Mouse (Mus musculus) kidney, postnatal 0 days (tissue): ENCODE data around the gene Tpcn1. TPM values are rescaled to one million over a fixed set of nuclear protein-coding genes. Genes with fewer than 3 reads are reported as not detected.

Experiments
- ATAC-seq: fragments of 200-750 bp; cut with Nextera tagmentation; replicated peaks from 2 replicates; pipeline ENCODE4 v1.8.0; 2017; ENCODE audit warnings: low read depth, moderate number of reproducible peaks, moderate TSS enrichment, moderate library complexity; ENCODE audit not compliant: low FRiP score
- DNase-seq: peaks from one replicate; pipeline ENCODE4 v3.0.0-alpha.2; 2016; ENCODE audit warnings: low spot score
- H3K27ac ChIP-seq: fragments of 300-500 bp; sonication (generic); 2 replicates; pipeline ENCODE4 v1.5.1; 2014; ENCODE audit warnings: mild to moderate bottlenecking
- H3K27me3 ChIP-seq: fragments of 300-500 bp; sonication (generic); 2 replicates; pipeline ENCODE4 v1.6.1; 2014; ENCODE audit warnings: low read length, mixed read lengths; ENCODE audit not compliant: insufficient read depth
- H3K36me3 ChIP-seq: fragments of 300-500 bp; sonication (generic); 2 replicates; pipeline ENCODE4 v1.6.1; 2014; ENCODE audit warnings: low read length, mixed read lengths; ENCODE audit not compliant: insufficient read depth
- H3K4me1 ChIP-seq: fragments of 300-500 bp; sonication (generic); replicated peaks from 2 replicates; pipeline ENCODE4 v1.6.1; 2014; ENCODE audit warnings: antibody characterized with exemption, low read length, mixed read lengths; ENCODE audit not compliant: insufficient read depth
- H3K4me2 ChIP-seq: fragments of 300-500 bp; sonication (generic); 2 replicates; pipeline ENCODE4 v1.6.1; 2014; ENCODE audit warnings: mild to moderate bottlenecking, low read length, moderate library complexity, mixed read lengths
- H3K4me3 ChIP-seq: fragments of 300-500 bp; sonication (generic); replicated peaks from 2 replicates; pipeline ENCODE4 v1.5.1; 2014; ENCODE audit warnings: low read depth, low read length
- H3K9ac ChIP-seq: fragments of 300-500 bp; sonication (generic); 2 replicates; pipeline ENCODE4 v1.6.1; 2014; ENCODE audit warnings: low read depth, low read length
- H3K9me3 ChIP-seq: fragments of 300-500 bp; sonication (generic); replicated peaks from 2 replicates; pipeline ENCODE4 v1.6.1; 2016; ENCODE audit warnings: low read length, inconsistent platforms, mixed read lengths
- CTCF ChIP-seq: IDR thresholded peaks from 2 replicates; pipeline ENCODE4 v1.5.1; 2016; ENCODE audit warnings: antibody characterized with exemption, low read depth, mild to moderate bottlenecking, moderate library complexity
- WGBS: fragments of 180-500 bp; shearing (Covaris S2); extraction: QIAGEN DNeasy Blood & Tissue Kit; methylation state at CpG from one replicate; pipeline ENCODE4 v1.1.7; 2014; 5-methylcytosine and 5-hydroxymethylcytosine counted together
- polyA plus RNA-seq: library from polyadenylated mRNA; unstranded; fragments of >200 nt; fragmentation: Nextera tagmentation; extraction: Ambion mirVana; gene quantifications from 2 replicates; pipeline ENCODE4 v1.2.1, GENCODE M21; 2015

The Tpcn1 gene
- polyA plus RNA-seq, 1 experiment from 2014 or later: 35.4 TPM

DNA sequence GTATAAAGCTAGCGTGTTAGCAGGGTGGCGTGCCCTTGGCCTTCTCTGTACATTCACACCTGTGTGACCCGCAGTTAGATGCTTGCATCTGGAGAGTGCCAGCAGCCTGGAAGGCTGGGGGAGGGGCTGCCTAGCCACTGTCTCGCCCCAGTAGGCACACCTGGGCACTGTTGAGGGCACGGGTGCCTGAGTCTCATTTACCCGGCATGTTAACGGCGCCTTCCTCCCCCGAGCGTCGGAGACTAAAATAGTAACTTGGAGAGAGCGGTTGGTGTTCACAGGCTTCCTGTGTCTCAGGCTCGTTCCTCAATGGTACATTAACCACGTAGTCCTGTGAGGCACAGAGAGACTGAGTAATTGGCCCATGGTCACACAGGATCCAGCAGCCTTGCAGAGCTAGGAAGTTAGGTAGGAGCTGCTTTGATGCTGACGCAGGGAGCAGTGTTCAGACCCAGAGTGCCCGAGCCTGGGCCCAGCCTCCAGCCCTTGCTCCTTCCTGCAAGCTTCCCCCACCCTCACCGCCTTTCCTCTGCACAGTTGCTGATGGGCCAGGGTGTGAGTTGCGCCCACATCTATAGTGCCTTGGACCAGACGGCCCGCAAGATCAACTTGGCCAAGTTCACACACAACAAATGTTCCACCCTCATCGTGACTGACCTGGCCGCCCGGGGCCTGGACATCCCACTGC, 32.7 kb upstream of the Tpcn1 start:
- Histone ChIP-seq H3K36me3 (peaks cover 85% of the 10 kb centered on the region), H3K27me3 (no peaks in the 10 kb centered on the region), H3K4me1 (no peaks in the 10 kb centered on the region), H3K9me3 (no peaks in the 10 kb centered on the region), H3K27ac (no peak overlapping the region; the same call in 1 of the 2 replicates), H3K9ac (no peak overlapping the region), H3K4me2 (no peak overlapping the region), H3K4me3 (no peak overlapping the region)
- TF ChIP-seq CTCF: no peak
- ATAC-seq (peak; percentile 31; the same call in 1 of the 2 replicates), DNase-seq (peak; percentile 24)
- WGBS: 70% methylated on average over 23 of the region's 23 CpGs

DNA sequence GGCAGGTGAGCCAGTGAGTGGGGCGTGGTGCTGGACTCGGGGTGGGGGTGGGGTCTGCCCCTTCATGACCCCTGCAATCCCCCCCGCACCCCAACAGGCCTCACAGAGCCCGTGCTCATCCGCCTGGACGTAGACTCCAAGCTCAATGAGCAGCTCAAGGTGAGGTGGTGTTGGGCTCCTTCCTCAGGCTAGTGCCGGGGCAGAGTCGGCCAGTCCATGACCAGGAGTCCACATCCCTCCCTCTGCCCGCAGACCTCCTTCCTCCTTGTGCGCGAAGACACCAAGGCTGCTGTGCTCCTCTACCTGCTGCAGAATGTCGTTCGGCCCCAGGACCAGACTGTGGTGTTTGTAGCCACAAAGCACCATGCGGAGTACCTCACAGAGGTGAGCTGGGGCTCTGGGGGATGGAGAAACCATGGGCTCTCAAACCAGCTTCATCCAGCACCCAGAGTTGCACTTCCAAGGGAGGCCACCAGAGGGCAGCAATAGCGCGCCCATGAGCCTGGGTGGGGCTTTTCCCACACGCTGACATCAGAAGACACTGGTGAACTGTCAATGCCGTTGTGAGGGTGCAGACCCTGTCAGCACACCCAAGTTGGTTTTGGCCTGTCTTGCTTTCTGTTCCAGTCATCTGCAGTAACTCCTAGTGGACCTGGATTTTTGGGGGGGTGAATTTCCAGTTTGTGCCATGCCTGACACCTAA, 32.1 kb upstream of the Tpcn1 start:
- Histone ChIP-seq H3K9me3 (no peaks in the 10 kb centered on the region), H3K9ac (no peak overlapping the region), H3K4me3 (no peak overlapping the region), H3K4me1 (no peaks in the 10 kb centered on the region), H3K27me3 (no peaks in the 10 kb centered on the region), H3K36me3 (peaks cover 79% of the 10 kb centered on the region), H3K4me2 (no peak overlapping the region), H3K27ac (no peak overlapping the region; the same call in 1 of the 2 replicates)
- peak; percentile 79 for DNase-seq
- WGBS: 72% methylated on average over 18 of the region's 18 CpGs
- peak; percentile 99 for TF ChIP-seq CTCF
- peak; percentile 16; the same call in 1 of the 2 replicates for ATAC-seq

DNA sequence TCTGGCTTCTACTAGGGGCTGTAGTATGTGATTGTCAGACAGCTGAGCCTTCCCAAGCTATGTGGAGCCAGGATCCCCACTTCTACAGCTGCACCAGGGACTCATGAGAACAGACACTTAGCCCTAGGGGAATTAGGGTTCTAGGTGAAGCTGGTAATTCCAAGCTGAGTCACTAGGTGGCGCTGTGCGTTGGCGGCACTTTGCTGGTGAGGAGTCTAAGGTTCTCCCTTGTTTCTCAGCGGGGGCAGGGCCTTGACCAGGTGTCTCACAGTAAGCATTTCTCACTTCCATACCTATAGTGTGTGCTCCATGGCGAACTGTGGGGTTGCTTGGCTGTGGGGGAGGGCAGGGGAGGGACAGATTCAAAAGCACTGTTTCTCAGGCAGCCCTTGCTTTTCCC, 30.7 kb upstream of the Tpcn1 start:
- H3K4me1 ChIP-seq: no peaks in the 10 kb centered on the region
- no peaks in the 10 kb centered on the region for H3K27me3 ChIP-seq
- WGBS: 21% methylated on average over 5 of the region's 5 CpGs
- H3K36me3 ChIP-seq: peaks cover 67% of the 10 kb centered on the region
- H3K9ac ChIP-seq: no peak overlapping the region
- no peak for ATAC-seq
- TF ChIP-seq CTCF: peak; percentile 84
- H3K9me3 ChIP-seq: no peaks in the 10 kb centered on the region
- no peak overlapping the region for H3K27ac ChIP-seq
- H3K4me3 ChIP-seq: no peak overlapping the region
- DNase-seq: peak; percentile 43
- no peak overlapping the region for H3K4me2 ChIP-seq

DNA sequence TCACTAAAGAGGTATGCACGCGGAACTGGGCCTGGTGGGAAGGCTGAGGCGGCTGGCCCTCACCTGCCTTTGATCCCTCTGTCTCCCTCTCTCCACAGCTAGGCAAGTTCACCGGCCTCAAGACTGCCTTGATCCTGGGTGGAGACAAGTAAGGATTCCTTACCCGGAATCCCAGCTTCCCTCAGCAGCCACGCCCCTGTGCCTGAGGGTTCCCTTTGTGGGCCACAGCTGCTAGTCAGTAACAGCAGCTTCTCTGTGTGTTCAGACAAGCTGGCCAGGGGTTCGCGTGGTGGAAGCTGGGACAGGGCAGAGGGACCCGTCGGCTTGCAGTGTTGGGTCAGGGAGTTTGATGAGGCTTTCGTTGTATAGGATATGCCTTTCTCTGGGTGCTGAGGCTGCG, 30.3 kb upstream of the Tpcn1 start:
- DNase-seq (no peak), ATAC-seq (no peak)
- Histone ChIP-seq H3K9ac (no peak overlapping the region), H3K27me3 (no peaks in the 10 kb centered on the region), H3K4me1 (0 out of 2 replicates have a peak, but pooled peaks cover 2% of the 10 kb centered on the region), H3K36me3 (peaks cover 63% of the 10 kb centered on the region), H3K4me2 (no peak overlapping the region), H3K4me3 (no peak overlapping the region), H3K9me3 (no peaks in the 10 kb centered on the region), H3K27ac (no peak overlapping the region)
- 86% methylated on average over 12 of the region's 12 CpGs for whole genome bisulfite sequencing
- TF ChIP-seq CTCF: no peak

DNA sequence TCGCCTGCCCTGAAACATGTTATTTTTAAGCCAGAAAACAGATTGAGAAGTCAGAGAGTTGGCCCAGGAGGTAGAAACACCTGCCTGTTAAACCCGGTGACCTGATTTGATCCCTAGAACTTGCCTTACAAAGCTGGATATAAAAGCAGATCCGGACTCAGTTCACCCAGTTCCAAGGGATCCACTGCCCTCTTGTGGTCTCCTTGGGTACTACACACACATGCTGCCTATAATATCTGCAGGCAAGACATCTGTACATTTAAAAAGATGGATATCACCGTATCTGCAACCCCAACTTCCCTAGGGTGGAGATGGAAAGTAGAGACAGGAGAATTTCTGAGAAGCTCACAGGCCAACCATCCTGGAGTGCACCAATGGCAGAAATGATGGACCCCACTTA, 27.4 kb upstream of the Tpcn1 start:
- H3K4me2 ChIP-seq: no peak overlapping the region
- 96% methylated on average over 4 of the region's 4 CpGs for WGBS
- no peaks in the 10 kb centered on the region for H3K27me3 ChIP-seq
- H3K36me3 ChIP-seq: peaks cover 40% of the 10 kb centered on the region
- no peak overlapping the region for H3K4me3 ChIP-seq
- no peak overlapping the region for H3K9ac ChIP-seq
- ATAC-seq: no peak
- H3K9me3 ChIP-seq: no peaks in the 10 kb centered on the region
- peaks cover 11% of the 10 kb centered on the region; the same call in 1 of the 2 replicates for H3K4me1 ChIP-seq
- no peak for DNase-seq
- H3K27ac ChIP-seq: no peak overlapping the region
- TF ChIP-seq CTCF: peak; percentile 65

DNA sequence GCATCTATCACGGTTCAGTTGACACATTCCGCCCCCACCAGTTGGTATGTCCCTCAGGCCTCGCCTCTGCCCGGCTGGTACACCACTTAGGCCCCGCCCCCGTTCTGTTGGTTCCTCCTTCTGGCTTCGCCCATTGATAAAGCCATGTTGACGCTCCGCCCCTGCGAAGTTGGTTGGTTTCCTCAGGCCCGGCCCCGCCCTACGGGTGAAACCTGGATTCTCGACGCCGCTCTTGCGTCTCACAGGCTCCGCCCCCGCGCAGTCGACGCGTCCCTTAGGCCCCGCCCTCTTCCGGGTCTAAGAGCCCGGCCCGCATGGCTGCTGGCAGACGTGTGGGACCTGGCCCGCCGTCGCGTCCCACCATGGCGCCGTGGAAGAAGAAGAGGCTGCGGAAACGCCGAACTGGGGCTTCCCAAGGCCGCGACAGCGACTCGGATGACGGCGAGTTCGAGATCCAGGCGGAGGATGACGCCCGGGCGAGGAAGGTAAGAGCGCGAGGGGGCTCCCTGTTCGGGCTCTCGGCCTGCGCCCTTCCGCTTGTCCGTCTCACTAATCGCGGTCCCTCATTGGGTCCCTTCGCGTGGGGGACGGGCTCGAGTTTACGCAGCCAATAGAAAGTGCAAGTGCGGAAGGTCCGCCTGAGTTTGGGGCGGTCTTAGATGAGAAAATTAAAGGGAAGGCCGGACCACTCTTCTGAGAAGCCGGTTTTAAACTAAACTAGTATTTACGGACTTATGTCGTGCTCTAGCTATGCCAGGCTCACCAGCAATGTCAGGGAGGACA, 24.5 kb upstream of the Tpcn1 start:
- Histone ChIP-seq H3K27ac (peak overlapping the region; percentile 85), H3K36me3 (peaks cover 13% of the 10 kb centered on the region; the same call in 1 of the 2 replicates), H3K4me3 (peak overlapping the region; percentile 59), H3K4me2 (peak overlapping the region; percentile 92), H3K27me3 (no peaks in the 10 kb centered on the region), H3K9me3 (no peaks in the 10 kb centered on the region), H3K4me1 (peaks cover 11% of the 10 kb centered on the region; the same call in 1 of the 2 replicates), H3K9ac (peak overlapping the region; percentile 70)
- ATAC-seq: peak; percentile 92
- peak; percentile 100 for DNase-seq
- WGBS: under 1% methylated on average over 69 of the region's 69 CpGs
- TF ChIP-seq CTCF: peak; percentile 8; the same call in 1 of the 2 replicates
